Mouse (Mus musculus) T-helper 17 cell (primary cell): ENCODE results near the gene Esrrb.

Experiments used
- in situ Hi-C, 2 experiments: fragments of 300-600 bp; cut with MboI, MseI; formaldehyde crosslinking; loops; 1 replicate in 1 of 2; 2 replicates in 1 of 2; pipeline ENCODE4 v1.15.1; 2025; ENCODE audit warnings: high pct_unique_total_duplicates in 2 of 2

Gene Esrrb

GRCm38 (mm10) chr12:86565996-86566395, 205.1 kb downstream of the Esrrb start:
- in situ Hi-C loops, result no loop called here
